Mouse (Mus musculus): Measurements from ENCODE around the gene Akr1c14. TPM values are rescaled to one million over a fixed set of nuclear protein-coding genes. Genes with fewer than 3 reads are reported as not detected.
A peak's percentile ranks its signal among the peaks of the same experiment; 100 is the strongest.

Akr1c14 gene
- total RNA-seq, 2 experiments from 2014 or later, result 0.88 to 1.1 TPM

- H3K4me3 ChIP-seq, result no peak overlapping the region
- no peak for TF ChIP-seq CTCF (conservative IDR thresholded peaks at IDR 0.05)
- no peak for DNase-seq (ENCODE audit: low spot score in 2 of 2)
- H3K27ac ChIP-seq, result no peak overlapping the region
Observed at GRCm38 (mm10) chr13:4131721-4132120, 82.9 kb downstream of the Akr1c14 start.

- DNase-seq (ENCODE audit: low spot score in 2 of 2), result no peak
- H3K27ac ChIP-seq, result no peak overlapping the region
Observed at GRCm38 (mm10) chr13:4133070-4133469, 84.3 kb downstream of the Akr1c14 start.

More at GRCm38 (mm10) chr13:4133070-4133469, 84.3 kb downstream of the Akr1c14 start:
- peak; percentile 70 for TF ChIP-seq CTCF (conservative IDR thresholded peaks at IDR 0.05)
- no peak overlapping the region for H3K4me3 ChIP-seq

Other genes with a start within 250 kb of the Akr1c14 start
- gene Calml3, start 244.7 kb upstream of the Akr1c14 start, total RNA-seq (2021), result not detected
- gene Calm4, start 211.3 kb upstream of the Akr1c14 start, total RNA-seq (2021), result not detected
- not detected for gene Calm5, start 194.8 kb upstream of the Akr1c14 start, total RNA-seq (2021)
- gene Net1, start 130.8 kb upstream of the Akr1c14 start, total RNA-seq (2021), result 10 to 100 TPM; 36.5 to 42.6 TPM
- gene Tubal3, start 130.7 kb upstream of the Akr1c14 start, total RNA-seq (2021), result not detected
- gene Ucn3, start 103.7 kb upstream of the Akr1c14 start, total RNA-seq (2021), result not detected
- gene Akr1c18, start 101.6 kb downstream of the Akr1c14 start, total RNA-seq (2021), result 1 to 10 TPM; 1.8 to 2.0 TPM
- under 1 TPM; 0.47 to 0.51 TPM for gene Akr1c13, start 142.1 kb downstream of the Akr1c14 start, total RNA-seq (2021)
- not detected for gene Akr1c19, start 179.7 kb downstream of the Akr1c14 start, total RNA-seq (2021)
- gene Akr1c12, start 230.4 kb downstream of the Akr1c14 start, total RNA-seq (2021), result not detected

Measured in layer of hippocampus, adult 2 months (tissue).